Mouse (Mus musculus) small intestine, adult 2 months (tissue): ENCODE measurements at regions not wholly inside any gene's neighbourhood (a gene's known extent, or its start where the extent isn't known, plus 50 kb on each side); places are given as distances from the start of the nearest gene placed in this dataset.

Experiments
- CTCF ChIP-seq: fragments of 200-500 bp; IDR thresholded peaks from 2 replicates; pipeline ENCODE4 v1.5.1; 2012; ENCODE audit warnings: low read depth, mild to moderate bottlenecking, control low read depth, inconsistent platforms, low read length, moderate library complexity, mixed read lengths; ENCODE audit not compliant: insufficient replicate concordance, insufficient read length; ENCODE audit errors: extremely low read depth
- POLR2A ChIP-seq: fragments of 200-500 bp; IDR thresholded peaks from 2 replicates; pipeline ENCODE4 v1.6.1; 2012; ENCODE audit warnings: low read depth, mild to moderate bottlenecking, control low read depth, inconsistent platforms, low read length, moderate library complexity

DNA sequence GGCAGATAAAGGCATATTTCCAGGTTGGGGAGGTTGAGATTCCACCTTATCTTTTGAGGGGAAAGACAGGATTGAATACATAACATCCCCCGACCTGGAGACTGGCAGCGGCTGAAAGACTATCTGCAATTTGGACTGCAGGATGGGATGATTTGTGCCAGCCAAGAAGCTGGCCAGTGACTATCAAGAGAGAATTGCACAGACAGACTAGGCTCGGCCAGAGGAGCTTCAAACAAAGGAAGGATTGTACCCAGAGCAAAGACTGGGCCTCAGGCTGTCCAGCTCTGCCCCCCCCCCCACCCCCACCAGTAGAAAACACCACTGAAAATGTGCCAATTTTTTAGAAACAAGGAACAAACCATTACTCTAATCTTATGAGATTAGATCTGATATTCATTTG, 73.0 kb upstream of the Fam3c start:
- TF ChIP-seq CTCF: no peak
- no peak for TF ChIP-seq POLR2A
